Mouse (Mus musculus): ENCODE results near the gene Lrrc10b. TPM values are rescaled to one million over a fixed set of nuclear protein-coding genes. Genes with fewer than 3 reads are reported as not detected.

Lrrc10b gene
- total and polyA plus RNA-seq, 2 experiments from 2014 or later: 0.18 to 1.9 TPM

- WGBS: 31% methylated on average over 8 of the region's 8 CpGs
- Histone ChIP-seq H3K9me3 (replicated peaks; ENCODE audit: control insufficient read depth, low read length) (no peaks in the 10 kb centered on the region), H3K4me3 (ENCODE audit: low read depth, low read length) (no peak overlapping the region), H3K27ac (ENCODE audit: low read depth) (no peak overlapping the region), H3K9ac (replicated peaks; ENCODE audit: low read depth, low read length) (no peak overlapping the region), H3K36me3 (replicated peaks; ENCODE audit: control insufficient read depth, insufficient read depth, low read length) (no peaks in the 10 kb centered on the region), H3K27me3 (ENCODE audit: control insufficient read depth, insufficient read depth, low read length) (peaks cover 17% of the 10 kb centered on the region), H3K4me2 (ENCODE audit: low read depth, low read length) (no peak overlapping the region), H3K4me1 (ENCODE audit: control insufficient read depth, insufficient read depth) (no peaks in the 10 kb centered on the region)
- ATAC-seq (ENCODE audit: insufficient read depth, low read depth) (peak; percentile 87), DNase-seq (ENCODE audit: low spot score) (no peak)
- peak; percentile 70; the same call in 1 of the 2 replicates for TF ChIP-seq EP300 (IDR thresholded peaks at IDR 0.05; ENCODE audit: low read depth)
- TF ChIP-seq CTCF (IDR thresholded peaks at IDR 0.05; ENCODE audit: low read depth): no peak
Measured at GRCm38 (mm10) chr19:10469171-10469658, 11.9 kb upstream of the Lrrc10b start.

- no peak for DNase-seq (ENCODE audit: low spot score)
Measured at GRCm38 (mm10) chr19:10464427-10464826, 7.2 kb upstream of the Lrrc10b start.

GRCm38 (mm10) chr19:10461584-10461983, 4.3 kb upstream of the Lrrc10b start:
- H3K27ac ChIP-seq (ENCODE audit: low read depth): no peak overlapping the region
- H3K4me3 ChIP-seq (ENCODE audit: low read depth, low read length): no peak overlapping the region
- H3K4me1 ChIP-seq (ENCODE audit: control insufficient read depth, insufficient read depth): no peaks in the 10 kb centered on the region
- WGBS: 35% methylated on average over 7 of the region's 7 CpGs
- TF ChIP-seq CTCF (IDR thresholded peaks at IDR 0.05; ENCODE audit: low read depth) (no peak), EP300 (IDR thresholded peaks at IDR 0.05; ENCODE audit: low read depth) (no peak)
- no peak for ATAC-seq (ENCODE audit: insufficient read depth, low read depth)
- no peaks in the 10 kb centered on the region for H3K9me3 ChIP-seq (replicated peaks; ENCODE audit: control insufficient read depth, low read length)
- H3K36me3 ChIP-seq (replicated peaks; ENCODE audit: control insufficient read depth, insufficient read depth, low read length): no peaks in the 10 kb centered on the region
- no peak overlapping the region for H3K9ac ChIP-seq (replicated peaks; ENCODE audit: low read depth, low read length)
- peaks cover 85% of the 10 kb centered on the region for H3K27me3 ChIP-seq (ENCODE audit: control insufficient read depth, insufficient read depth, low read length)
- no peak for DNase-seq (ENCODE audit: low spot score)
- H3K4me2 ChIP-seq (ENCODE audit: low read depth, low read length): no peak overlapping the region

More at GRCm38 (mm10) chr19:10464427-10464826, 7.2 kb upstream of the Lrrc10b start:
- H3K4me1 ChIP-seq (ENCODE audit: control insufficient read depth, insufficient read depth): no peaks in the 10 kb centered on the region
- H3K4me2 ChIP-seq (ENCODE audit: low read depth, low read length): no peak overlapping the region
- H3K27me3 ChIP-seq (ENCODE audit: control insufficient read depth, insufficient read depth, low read length): peaks cover 60% of the 10 kb centered on the region
- H3K27ac ChIP-seq (ENCODE audit: low read depth): no peak overlapping the region
- no peak for ATAC-seq (ENCODE audit: insufficient read depth, low read depth)
- 48% methylated on average over 4 of the region's 4 CpGs for WGBS
- H3K9ac ChIP-seq (replicated peaks; ENCODE audit: low read depth, low read length): no peak overlapping the region
- TF ChIP-seq CTCF (IDR thresholded peaks at IDR 0.05; ENCODE audit: low read depth) (no peak), EP300 (IDR thresholded peaks at IDR 0.05; ENCODE audit: low read depth) (no peak)
- H3K9me3 ChIP-seq (replicated peaks; ENCODE audit: control insufficient read depth, low read length): no peaks in the 10 kb centered on the region
- H3K36me3 ChIP-seq (replicated peaks; ENCODE audit: control insufficient read depth, insufficient read depth, low read length): no peaks in the 10 kb centered on the region
- H3K4me3 ChIP-seq (ENCODE audit: low read depth, low read length): no peak overlapping the region

GRCm38 (mm10) chr19:10459907-10460306, 2.6 kb upstream of the Lrrc10b start:
- H3K4me3 ChIP-seq (ENCODE audit: low read depth, low read length): no peak overlapping the region
- H3K36me3 ChIP-seq (replicated peaks; ENCODE audit: control insufficient read depth, insufficient read depth, low read length): no peaks in the 10 kb centered on the region
- 48% methylated on average over 11 of the region's 11 CpGs for WGBS
- TF ChIP-seq EP300 (IDR thresholded peaks at IDR 0.05; ENCODE audit: low read depth) (no peak), CTCF (IDR thresholded peaks at IDR 0.05; ENCODE audit: low read depth) (no peak)
- no peak overlapping the region for H3K27ac ChIP-seq (ENCODE audit: low read depth)
- ATAC-seq (ENCODE audit: insufficient read depth, low read depth): no peak
- no peaks in the 10 kb centered on the region for H3K4me1 ChIP-seq (ENCODE audit: control insufficient read depth, insufficient read depth)
- H3K27me3 ChIP-seq (ENCODE audit: control insufficient read depth, insufficient read depth, low read length): peaks cover 94% of the 10 kb centered on the region
- H3K9me3 ChIP-seq (replicated peaks; ENCODE audit: control insufficient read depth, low read length): no peaks in the 10 kb centered on the region
- no peak for DNase-seq (ENCODE audit: low spot score)
- no peak overlapping the region for H3K9ac ChIP-seq (replicated peaks; ENCODE audit: low read depth, low read length)
- no peak overlapping the region for H3K4me2 ChIP-seq (ENCODE audit: low read depth, low read length)

GRCm38 (mm10) chr19:10458096-10458495, 823 bp upstream of the Lrrc10b start:
- no peak overlapping the region for H3K27ac ChIP-seq (ENCODE audit: low read depth)
- ATAC-seq (ENCODE audit: insufficient read depth, low read depth) (no peak), DNase-seq (ENCODE audit: low spot score) (peak; percentile 39)
- H3K4me1 ChIP-seq (ENCODE audit: control insufficient read depth, insufficient read depth): no peaks in the 10 kb centered on the region
- H3K9ac ChIP-seq (replicated peaks; ENCODE audit: low read depth, low read length): no peak overlapping the region
- no peak for TF ChIP-seq CTCF (IDR thresholded peaks at IDR 0.05; ENCODE audit: low read depth)
- no peak for TF ChIP-seq EP300 (IDR thresholded peaks at IDR 0.05; ENCODE audit: low read depth)
- H3K36me3 ChIP-seq (replicated peaks; ENCODE audit: control insufficient read depth, insufficient read depth, low read length): no peaks in the 10 kb centered on the region
- no peak overlapping the region; the same call in 1 of the 2 replicates for H3K4me3 ChIP-seq (ENCODE audit: low read depth, low read length)
- H3K27me3 ChIP-seq (ENCODE audit: control insufficient read depth, insufficient read depth, low read length): peaks cover 97% of the 10 kb centered on the region
- H3K4me2 ChIP-seq (ENCODE audit: low read depth, low read length): peak overlapping the region; percentile 57; the same call in 1 of the 2 replicates
- no peaks in the 10 kb centered on the region for H3K9me3 ChIP-seq (replicated peaks; ENCODE audit: control insufficient read depth, low read length)
- WGBS: 12% methylated on average over 8 of the region's 8 CpGs

- Histone ChIP-seq H3K4me1 (ENCODE audit: control insufficient read depth, insufficient read depth) (no peaks in the 10 kb centered on the region), H3K27me3 (ENCODE audit: control insufficient read depth, insufficient read depth, low read length) (peaks cover 96% of the 10 kb centered on the region), H3K27ac (ENCODE audit: low read depth) (no peak overlapping the region), H3K9ac (replicated peaks; ENCODE audit: low read depth, low read length) (no peak overlapping the region), H3K4me2 (ENCODE audit: low read depth, low read length) (peak overlapping the region; percentile 57), H3K4me3 (ENCODE audit: low read depth, low read length) (peak overlapping the region; percentile 38), H3K9me3 (replicated peaks; ENCODE audit: control insufficient read depth, low read length) (no peaks in the 10 kb centered on the region), H3K36me3 (replicated peaks; ENCODE audit: control insufficient read depth, insufficient read depth, low read length) (no peaks in the 10 kb centered on the region)
- no peak for DNase-seq (ENCODE audit: low spot score)
- under 1% methylated on average over 34 of the region's 34 CpGs for WGBS
- peak; percentile 27 for ATAC-seq (ENCODE audit: insufficient read depth, low read depth)
- no peak for TF ChIP-seq EP300 (IDR thresholded peaks at IDR 0.05; ENCODE audit: low read depth)
- TF ChIP-seq CTCF (IDR thresholded peaks at IDR 0.05; ENCODE audit: low read depth): no peak
Measured at GRCm38 (mm10) chr19:10457484-10457800, 169 bp upstream of the Lrrc10b start.
